Mouse (Mus musculus) cerebral cortex, adult 2 months (tissue): ENCODE measurements around the gene Tk1.

Experiments used
- WGBS: fragments of 180-500 bp; shearing (Covaris S2); methylation state at CpG from one replicate; pipeline ENCODE4 v1.1.7; 2018; 5-methylcytosine and 5-hydroxymethylcytosine counted together

The Tk1 gene

DNA sequence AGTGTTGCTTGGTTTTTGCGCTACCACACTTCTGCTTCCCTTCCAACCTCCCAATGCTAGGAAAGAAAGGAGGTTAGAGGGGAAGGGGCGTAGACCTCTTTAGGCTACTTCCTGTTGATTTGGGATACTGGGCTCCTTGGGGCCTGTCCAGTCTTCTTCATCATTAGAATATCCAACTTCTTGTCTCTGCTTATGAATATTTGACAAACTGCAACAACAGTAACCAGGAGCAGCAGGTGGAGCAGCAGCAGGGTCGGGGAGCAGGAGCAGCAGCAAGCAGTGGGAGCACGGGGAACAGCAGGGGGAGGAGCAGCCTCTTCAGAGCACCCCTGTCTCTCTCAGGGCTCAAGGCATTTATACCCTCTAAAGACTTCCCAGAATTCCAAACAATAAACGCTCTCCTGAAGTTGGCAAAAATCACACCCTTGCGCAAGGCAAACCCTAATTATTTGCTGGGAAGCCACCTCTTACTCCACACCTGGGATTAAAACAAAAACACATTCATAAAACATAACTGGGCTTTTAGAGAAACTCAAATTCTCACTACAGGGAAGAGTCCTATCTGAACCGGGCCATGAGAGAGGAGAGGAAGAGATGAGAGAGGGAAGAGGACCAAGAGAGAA is 21.8 kb upstream of the Tk1 start:
- WGBS, result 69% methylated on average over 7 of the region's 7 CpGs

DNA sequence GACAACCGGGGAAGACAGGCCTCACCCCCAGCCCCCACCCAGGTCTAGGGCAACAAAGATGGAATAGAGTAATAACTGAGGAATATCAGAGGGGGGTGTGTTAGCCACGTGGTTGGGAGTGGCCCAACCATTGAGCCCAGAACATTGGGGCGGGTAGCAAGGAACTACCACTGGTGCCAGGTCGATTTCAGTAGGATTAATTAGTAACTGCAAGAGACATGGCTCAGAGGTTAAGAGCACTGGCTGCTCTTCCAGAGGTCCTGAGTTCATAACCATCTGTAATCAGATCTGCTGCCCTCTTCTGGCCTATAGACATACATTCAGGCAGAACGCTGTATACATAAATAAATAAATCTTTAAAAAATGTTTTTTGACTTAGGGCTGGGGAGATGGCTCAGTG is 20.7 kb upstream of the Tk1 start:
- 57% methylated on average over 5 of the region's 5 CpGs for WGBS

DNA sequence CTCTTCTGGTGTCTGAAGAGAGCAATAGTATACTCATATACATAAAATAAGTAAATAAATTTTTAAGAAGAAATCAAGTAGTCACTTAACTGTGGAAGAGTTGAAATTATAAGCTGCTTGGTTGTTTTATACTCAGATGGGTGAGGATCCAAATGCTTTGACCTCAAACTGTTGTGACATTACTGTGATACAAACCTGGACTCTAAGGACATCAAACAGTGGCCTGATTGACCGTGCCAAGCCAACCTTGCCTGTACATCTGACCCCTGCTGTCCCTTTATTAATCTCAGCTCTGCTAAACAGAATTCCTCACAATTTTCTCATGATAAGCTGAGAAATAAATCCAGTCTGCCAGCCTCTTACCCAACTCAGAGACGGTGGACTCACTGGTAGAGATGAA is 19.8 kb upstream of the Tk1 start:
- WGBS, result 82% methylated on average over 2 of the region's 2 CpGs

DNA sequence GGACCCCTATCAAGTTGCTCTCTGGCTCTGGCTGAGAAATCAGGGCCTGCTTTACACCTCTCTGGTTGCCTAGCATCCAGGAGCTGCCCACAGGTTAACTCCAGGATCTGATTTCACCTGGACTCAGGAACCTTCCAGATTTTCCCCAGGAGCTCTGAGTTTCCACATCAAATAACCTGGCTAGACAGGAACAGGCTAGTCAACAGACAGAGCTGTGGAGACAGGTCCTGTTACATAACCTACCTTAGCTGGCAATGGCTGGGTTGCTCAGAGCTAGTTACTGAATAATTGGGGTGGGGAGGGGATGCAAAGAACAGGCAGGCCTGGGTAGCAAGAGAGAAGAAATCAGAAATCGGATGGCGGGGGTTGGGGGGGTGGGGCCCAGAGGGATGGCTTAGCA is 19.1 kb upstream of the Tk1 start:
- 90% methylated on average over 2 of the region's 2 CpGs for WGBS

DNA sequence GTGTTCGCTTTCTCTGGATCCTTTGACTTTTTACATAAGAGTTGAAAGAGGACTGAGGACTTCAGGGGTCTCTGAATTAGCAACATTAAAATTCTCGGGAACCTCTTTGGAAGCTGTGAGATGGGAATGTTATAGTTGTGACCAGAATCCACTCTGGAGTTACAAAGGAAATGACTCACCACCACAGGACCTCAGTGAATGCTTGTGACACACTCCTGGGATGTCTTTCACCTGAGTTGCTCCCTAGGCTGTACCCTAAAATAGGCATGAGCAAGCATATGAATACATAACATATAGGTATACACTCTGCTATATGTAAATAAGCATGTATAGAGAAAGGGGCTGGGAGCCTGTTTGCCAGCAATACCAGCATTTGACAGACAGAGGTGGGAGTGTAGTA is 17.5 kb upstream of the Tk1 start:
- WGBS, result 80% methylated on average over 2 of the region's 2 CpGs

DNA sequence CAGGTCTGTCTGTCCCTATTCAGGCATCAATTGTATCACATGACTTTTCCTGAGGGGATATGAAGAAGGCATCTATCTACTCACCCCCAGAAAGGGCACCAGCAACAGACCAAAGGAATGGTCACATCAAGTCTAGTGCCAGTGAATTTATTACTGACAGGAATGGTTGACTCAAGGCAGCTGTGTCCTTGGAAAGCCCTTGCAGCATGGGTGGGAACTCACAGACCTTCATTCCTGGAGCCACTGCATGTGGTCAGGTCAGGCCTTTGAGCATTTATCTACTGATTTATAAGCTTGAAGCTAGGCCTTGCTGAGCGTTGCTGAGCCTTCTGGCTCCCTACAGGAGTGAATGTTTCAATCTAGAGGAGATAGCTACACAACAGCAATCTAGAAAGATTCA is 15.0 kb upstream of the Tk1 start:
- WGBS, result 80% methylated on average over 1 of the region's 1 CpGs

DNA sequence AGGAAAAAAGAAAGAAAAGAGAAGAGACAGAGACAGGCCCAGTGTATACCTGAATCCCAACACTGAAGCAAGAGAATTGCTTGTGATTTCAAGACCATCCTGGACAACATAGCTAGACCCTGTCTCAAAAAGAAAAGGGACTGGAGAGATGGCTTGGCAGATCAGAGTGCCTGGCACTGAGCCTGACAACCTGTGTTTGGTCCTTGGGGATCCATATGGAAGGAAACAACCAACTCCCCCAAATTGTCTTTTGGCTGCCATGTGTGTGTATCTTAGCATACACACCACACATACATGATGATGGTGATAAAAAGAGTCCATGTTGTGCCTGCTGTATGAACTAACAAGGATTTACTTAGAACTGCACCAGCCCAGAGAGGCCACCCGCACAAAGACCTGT is 13.1 kb upstream of the Tk1 start:
- 85% methylated on average over 1 of the region's 1 CpGs for WGBS

DNA sequence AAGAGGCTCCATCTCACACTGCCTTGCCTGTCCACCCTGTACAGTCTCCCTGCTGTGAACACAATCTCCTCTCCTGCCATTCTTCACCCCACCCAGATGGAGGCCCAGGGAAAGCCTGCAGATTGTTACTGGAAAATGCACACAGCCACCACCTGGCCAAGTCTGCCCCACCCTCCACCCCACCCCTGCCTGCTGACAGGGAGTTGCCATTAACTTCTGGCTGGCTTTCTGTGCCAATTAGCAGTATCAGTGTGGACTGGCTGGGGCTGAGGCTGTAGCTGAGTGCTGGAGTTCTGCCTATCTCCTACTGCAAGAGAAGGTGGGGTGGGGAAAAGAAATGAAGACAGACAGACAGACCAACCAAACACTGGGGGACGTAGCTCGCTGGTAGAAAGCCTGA is 12.7 kb upstream of the Tk1 start:
- WGBS, result 84% methylated on average over 2 of the region's 2 CpGs

DNA sequence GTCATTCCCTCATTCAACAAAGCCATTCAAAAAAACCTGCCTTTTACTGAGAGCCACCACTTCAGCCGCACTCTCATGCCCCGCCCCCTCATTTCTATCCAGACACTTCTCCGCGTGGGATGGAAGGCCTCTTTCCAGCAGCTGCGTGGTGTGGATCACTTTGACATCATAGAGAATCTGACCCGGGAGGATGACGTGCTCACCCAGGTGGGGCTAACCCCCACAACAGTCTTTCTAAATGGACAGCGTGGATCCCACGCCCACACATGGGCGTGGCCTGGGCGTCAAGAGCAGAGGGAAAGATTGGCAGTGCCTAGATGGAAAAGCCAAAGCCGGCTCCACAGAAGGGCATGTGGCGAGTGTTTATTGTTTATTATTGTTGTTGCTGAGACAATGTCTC is 10.4 kb upstream of the Tk1 start:
- 19% methylated on average over 13 of the region's 13 CpGs for WGBS

DNA sequence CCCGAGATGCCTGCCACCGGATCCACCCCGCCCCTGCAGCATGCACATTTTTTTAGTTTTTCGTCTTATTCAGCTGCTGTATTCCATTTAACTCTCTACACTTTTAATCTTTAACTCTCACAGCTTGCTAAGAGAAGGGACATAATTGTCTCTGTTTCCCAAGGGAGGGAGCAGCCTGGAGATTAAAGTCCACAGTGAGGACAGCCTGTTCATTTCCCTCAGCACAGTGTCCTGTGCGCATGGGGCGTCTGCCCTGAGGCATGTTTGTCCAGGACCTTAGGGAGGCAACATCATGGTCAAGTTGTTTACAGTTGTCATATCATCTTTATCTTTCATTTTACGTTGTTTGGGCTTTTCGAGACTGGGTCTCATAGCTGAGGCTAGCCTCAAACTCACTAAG is 8.2 kb upstream of the Tk1 start:
- 88% methylated on average over 8 of the region's 8 CpGs for WGBS

DNA sequence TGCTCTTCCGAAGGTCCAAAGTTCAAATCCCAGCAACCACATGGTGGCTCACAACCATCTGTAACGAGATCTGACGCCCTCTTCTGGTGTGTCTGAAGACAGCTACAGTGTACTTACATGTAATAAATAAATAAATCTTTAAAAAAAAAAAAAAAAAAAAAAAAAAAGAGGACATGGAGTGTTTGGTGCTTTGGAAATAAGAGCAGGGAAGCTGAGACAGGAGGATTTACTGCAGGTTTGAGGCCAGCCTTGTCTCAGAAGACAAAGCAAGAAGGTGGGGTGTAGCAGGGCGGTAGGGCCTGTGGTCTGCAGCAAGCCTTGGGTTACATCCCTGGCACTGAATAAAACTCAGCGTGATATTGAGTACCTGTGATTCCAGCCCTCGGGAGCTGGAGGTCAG is 7.6 kb upstream of the Tk1 start:
- WGBS, result 97% methylated on average over 5 of the region's 6 CpGs

DNA sequence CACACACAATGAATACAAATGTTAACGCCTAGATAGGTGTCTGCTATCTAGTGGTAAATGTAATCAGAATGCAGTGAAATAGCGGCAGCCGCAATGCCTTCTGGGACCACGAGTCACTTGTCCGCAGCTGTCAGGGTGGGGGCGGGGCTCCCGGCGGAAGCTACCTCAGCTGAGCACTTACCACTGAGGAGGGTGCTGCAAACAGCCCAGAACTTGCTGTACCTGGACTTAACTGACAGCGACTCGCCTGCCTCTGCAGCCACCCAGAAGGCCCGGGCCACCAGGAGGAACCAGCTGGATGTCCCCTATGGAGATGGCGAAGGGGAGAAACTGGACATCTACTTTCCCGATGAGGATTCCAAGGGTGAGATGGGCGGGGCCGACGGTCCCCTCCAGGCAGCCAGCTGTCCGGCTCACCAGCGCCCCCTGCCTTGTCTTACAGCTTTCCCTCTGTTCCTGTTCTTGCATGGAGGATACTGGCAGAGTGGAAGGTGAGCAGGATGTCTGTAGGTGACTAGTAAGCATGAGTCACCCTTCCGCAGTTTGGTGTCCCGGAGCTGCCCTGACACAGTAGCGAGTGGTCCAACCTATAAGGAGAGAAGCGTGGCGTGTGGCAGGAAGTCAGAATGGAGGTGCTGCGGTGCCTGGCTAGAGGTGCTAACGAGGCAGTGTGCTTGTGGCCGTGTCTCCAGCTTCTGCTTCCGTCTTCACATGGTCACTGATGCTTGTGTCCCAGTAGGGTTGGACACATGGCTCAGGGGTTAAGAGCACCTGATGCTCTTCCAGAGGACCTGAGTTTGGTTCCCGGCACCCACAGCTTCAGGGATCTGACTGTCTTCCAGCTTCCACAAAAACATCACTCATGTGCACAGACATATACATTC is 6.4 kb upstream of the Tk1 start:
- WGBS, result 23% methylated on average over 28 of the region's 28 CpGs

DNA sequence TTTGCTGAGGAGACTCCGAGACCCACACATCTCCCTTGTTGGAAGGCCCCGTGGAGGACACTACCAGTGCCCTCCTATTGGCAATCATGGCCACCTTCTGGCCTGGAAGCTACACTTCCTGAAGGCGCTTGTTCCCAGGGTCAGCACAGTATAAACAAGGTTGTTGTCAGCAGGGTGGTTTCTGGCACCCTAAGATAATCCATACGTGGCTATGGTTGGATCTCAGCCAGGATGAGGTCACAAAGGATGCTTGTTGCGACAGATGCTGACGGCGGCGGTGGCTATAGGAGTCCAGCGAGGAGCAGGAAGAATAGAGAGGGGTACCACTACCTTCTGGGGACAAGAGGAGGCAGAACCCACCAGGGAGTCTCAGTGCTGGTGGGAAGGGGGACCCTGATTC is 4.5 kb upstream of the Tk1 start:
- WGBS, result 64% methylated on average over 9 of the region's 9 CpGs

DNA sequence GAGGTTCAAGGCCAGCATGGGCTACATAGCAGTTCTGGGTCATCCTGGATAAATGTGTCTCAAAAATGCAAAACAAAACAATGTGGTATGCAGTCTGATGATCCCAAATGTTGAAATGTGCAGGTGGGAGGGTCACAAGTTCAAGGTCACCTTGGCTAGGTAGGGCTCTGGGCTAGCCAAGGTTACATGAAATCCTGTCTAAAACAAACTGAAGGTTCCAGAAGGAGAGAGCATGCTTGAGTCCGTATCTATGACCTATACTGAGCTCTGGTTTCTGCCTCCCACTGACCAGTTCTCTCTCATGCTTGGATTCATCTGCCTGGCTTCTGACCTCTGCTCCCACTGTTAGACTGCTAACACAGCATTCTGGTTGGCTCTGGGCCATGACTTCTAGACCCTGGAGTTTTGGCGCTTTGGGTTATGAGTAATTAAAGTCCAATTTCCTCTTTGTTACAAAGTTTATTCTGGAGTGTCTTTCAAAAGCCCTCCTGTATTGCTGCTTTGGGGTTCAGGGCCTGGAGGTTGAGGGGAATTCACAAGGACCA is 3.9 kb upstream of the Tk1 start:
- WGBS, result 71% methylated on average over 2 of the region's 2 CpGs

DNA sequence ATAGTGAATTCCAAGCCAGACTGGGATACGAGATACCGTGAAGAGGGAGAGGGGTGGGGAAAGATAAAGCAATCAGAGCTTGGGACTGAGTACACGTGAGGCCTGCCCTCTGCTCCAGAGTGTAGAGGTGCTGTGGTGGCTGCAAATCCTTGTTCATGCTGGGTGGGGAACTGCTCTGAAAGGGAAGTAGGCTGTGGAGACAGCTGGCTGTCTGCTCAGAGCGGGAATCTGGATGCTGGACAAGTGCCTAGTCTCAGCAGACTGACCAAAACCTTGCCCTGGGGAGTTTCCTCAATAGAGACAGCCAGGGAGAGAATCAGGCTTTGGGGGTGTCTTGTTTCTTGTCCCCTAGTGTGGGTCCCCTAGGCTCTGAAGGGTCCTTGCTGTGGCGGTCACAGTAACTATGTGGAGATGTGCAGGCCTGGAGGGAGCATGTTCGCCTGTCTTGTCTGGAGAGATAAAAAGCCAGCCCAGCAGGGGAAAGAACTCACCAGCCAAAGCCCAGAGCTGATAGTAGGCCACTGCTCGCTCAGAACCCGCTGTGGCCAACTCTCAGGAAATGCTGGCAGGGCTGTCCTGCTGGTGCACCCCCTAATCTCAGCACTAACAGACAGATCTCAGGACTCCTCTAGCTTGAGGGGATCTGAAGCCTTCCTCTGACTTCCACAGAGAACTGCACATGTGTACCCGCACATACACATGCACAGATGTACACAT is 3.2 kb upstream of the Tk1 start:
- 66% methylated on average over 9 of the region's 9 CpGs for WGBS

DNA sequence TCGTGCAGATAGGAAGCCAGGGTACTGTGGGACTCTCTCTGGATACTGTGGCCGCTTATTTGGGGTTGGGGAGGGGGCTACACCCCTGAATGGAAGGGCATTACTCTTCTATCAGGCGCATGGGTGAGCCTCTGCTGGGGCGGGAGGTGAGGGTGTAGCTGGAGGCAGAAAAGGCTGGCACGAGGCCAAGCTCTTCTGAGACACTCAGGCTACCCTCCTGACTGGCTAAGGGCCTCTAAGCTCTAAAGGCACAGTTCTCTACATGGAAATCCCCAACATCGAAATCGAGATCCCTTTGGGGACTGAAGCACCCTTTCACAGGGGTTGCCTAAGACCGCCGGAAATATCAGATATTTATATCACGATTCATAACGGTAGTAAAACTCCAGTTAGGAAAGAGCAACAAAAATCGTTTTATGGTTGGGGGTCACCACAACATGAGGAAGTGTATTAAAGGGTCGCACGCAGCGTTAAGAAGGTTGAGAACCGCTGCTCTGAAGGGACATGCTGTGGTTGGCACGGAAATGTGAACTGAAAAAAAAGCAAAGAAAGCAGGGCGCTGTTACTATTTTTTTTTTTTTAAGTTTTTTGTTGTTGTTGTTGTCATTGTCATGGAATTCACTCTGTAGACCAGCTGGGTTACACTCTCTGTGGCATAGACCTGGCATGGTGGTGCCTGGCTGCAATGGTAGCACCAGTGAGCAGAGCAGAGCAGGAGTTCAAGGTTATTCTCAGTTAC is 2.4 kb upstream of the Tk1 start:
- 65% methylated on average over 18 of the region's 18 CpGs for WGBS

DNA sequence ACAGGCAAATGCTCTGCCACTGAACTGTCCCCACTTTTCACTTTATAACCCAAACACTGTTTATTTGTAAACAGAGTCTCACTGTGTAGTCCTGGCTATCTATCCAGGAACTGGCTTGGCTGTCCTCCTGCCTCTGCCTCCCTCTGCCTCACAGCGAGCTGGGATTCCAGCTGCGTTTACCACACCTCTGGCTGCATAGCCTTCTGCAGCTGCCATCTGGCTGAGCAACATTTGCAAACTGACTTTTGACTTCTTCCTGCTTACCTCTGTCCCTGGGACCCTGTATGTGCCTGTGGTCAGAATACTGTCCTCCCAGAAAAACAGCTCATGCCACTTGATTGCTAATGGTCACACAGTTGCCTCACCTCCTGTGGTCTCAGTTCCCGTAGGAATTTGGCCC is 1.5 kb upstream of the Tk1 start:
- WGBS, result 77% methylated on average over 3 of the region's 3 CpGs

DNA sequence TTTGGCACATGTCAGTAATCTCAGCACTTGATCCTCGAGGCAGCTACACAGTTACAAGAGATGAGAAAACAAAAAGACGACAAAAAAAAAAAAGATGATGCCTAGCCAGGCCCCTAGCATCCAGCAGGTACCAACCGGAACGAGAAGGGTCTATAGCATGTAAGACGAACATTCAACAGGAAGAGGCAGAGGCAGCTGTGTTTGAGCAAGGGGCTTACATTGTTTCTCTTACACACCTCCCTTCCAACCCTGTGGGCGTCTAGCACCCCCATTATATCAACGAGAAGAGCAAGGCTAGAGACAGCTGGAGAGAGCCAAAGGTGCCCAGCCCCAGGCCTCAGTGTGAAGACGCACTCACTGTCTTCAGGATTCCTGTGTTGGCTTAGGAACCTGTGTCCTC is 1.0 kb upstream of the Tk1 start:
- 67% methylated on average over 8 of the region's 8 CpGs for WGBS

DNA sequence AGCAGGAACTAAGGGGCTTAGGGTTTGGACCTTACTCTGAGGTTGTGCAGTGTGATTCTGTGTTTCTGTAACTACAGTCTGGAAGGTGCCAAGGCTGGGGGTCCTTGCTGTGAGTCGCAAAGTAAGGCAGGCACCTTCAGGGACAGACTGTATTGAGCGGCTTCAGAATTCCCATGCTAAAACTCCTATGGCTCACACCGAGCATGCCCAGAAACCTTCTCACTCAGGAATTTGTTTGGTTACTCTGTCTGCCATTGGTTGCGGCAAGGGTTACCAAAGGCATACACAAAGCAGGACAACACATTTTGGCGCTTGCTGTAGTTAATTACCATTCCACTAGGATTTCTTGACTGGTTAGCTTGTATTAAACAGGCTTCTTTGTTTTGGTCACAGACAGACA is 272 bp upstream of the Tk1 start:
- WGBS, result 23% methylated on average over 5 of the region's 5 CpGs

DNA sequence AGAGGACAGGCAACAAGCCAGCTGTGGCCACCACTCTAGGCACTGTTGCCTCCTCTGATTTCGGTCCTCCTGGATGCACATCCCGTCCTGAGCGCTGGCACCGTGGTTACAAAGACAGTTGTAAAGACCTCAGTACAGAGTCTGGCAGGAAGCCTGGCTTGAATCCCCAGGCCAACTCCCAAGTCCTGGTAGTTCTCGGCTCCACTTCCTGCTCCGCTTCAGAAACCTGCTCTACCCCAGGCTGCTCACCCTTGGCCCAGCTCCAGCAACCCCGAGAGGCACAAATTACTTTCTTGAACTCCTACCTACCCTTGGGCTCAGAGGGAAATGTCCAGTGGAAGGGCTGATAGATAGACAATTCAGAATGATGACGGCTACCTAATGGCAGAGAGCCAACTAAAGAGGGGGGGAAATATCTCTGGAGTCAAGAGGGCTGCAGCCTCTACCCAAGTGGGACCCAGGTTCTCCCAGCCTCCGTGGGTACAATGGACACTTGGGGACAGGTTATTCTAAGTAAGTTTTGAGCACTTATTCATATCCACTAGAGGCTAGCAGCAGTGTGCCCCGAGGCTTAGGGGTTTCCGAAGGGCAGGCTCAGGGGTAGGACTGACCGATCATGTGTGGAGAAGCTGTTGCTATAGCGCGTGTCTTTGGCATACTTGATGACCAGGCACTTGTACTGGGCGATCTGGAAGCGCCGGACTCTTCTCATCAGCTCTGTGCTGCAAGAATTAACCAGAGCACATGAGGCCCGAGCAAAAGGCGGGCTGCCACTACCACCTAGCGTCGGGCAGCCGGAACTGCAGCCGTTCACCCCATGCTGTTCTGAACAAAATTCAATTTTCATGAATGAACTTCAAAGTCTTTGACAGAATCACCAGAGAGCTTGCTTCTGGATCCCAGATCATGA is 1.6 kb downstream of the Tk1 start:
- WGBS, result 8% methylated on average over 23 of the region's 23 CpGs

DNA sequence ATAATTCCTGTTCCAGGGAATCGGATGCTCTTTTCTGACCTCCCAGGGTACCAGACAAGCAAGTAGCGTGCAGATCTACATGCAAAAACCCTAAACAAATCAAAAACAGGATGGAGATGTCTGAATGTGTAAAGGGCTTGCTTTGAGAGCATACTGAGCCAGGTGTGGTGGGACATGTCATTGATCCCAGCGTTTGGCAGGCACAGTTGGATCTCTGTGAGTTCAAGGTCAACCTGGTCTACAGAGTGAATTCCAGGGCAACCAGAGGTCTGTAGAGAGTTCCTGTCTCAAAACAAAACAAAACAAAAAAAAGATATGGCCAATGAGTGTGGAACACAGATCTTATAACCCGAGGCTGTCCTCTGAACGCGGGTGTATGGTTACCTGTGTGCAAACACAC is 2.5 kb downstream of the Tk1 start:
- 91% methylated on average over 6 of the region's 6 CpGs for WGBS
